Mouse (Mus musculus) A20 (cell line): ENCODE measurements around the gene Acd.

ENCODE experiments used
- DNase-seq: peaks from one replicate; pipeline ENCODE4 v3.0.0-alpha.2; 2011; ENCODE audit warnings: low read depth, low spot score

The Acd gene

DNA sequence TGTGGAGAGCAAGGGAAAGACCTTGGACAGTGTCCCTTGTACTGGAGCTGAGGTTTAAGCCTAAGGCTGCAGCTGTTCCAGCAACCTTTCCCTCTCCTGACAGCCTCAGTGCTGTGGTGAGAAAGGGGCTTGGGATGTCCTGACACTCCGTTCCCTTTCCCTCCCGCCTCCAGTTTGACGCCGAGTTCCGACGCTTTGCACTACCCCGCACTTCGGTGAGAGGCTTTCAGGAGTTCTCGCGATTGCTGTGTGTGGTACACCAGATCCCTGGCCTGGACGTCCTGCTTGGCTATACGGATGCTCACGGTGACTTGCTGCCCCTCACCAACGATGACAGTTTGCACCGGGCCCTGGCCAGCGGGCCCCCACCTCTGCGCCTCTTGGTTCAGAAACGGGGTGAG, 1.1 kb upstream of the Acd start:
- no peak for DNase-seq

DNA sequence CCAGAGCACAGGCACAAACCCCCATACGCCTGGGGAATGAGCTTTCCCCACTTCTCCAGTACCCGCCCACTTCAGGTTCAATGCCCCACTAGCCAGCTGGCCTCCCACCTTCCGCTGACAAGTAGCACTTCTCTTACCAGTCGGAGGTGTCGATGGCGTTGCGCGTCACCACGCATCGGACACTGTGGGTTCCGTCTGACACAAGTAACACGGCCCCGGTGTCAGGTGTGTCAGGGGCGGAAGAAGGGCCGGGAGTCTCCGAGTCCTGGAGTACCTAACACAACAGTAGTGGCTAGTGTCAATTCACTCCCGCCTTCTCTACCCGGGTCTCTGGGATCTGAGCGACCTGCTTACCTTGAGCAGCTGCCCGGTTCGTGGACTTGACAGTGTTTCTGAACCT, 336 bp downstream of the Acd start:
- no peak for DNase-seq

DNA sequence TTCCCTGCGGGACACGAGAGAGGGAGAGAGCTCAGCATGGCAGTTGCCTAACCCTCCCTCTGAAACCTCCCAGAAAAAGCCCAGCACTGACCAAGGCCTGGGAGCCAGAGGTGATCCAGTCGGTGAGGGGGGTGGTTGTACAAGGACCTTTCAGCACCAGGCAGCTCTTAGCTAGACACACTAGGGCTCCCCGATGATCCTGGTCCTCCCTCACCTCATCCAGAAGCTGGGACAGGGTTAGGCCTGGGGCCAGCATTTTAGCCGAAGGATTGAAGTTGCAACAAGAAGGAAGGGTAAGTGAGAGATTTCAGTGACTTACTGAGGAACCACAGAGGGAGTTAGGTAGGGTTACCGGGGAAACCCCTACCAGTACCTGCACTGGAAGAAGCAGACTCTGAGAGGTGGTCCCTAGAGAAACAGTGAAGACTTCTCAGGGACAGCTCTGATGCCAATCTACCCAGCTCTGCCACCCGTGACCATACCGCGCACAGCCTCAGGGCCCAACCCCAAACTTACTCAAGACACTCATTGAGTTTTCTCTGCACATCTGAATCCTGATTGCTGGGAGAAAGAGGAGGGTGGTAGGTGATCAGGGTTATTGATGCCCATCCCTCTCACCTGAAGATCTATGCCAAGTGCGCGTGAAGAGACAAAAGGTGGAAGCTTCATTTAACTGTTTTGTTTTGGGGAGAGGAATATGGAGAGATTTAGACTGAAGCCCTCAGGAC, 1.2 kb downstream of the Acd start:
- DNase-seq = no peak

DNA sequence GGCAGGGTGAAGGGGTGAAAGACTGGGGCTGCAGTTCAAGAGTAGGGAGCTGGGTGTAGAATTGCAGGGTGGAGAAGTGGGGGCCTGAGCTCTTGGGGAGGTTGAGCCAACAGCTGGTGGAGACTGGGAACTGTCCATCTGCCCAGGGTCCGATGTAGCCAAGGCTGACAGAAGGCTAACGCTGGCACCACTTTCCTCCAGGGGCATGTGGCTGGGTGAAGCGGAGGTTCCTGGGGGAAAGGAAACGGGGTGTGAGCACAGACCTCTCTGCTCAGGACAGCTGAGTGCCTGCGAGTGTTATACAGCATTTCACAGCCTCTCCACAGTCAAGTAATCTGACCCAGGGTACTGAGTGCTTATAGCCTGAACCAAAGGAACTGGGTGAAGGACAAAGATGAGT, 2.2 kb downstream of the Acd start:
- no peak for DNase-seq

DNA sequence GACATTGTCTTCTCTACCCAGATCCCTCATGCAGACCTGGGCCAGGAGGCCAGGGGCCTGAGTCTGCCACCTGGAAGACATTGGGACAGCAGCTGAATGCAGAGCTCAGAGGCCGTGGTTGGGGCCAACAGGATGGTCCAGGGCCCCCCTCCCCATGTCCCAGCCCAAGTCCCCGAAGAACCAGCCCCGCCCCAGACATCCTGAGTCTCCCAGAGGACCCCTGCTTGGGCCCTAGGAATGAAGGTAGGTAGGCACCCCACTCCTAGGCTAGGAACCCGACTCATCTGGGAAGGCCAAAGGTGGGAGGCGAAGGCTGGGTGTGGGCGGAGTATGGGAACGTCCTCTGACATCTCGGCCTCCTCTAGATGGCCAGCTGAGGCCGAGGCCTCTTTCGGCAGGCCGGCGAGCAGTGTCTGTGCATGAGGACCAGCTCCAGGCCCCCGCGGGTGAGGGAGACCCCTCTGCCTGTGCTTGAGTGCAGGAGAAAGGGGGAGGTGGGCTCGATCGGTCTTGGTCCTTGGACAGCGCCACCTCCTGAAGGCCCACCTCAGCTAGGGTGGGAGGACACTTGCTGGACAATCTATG, 3.6 kb downstream of the Acd start:
- no peak for DNase-seq

DNA sequence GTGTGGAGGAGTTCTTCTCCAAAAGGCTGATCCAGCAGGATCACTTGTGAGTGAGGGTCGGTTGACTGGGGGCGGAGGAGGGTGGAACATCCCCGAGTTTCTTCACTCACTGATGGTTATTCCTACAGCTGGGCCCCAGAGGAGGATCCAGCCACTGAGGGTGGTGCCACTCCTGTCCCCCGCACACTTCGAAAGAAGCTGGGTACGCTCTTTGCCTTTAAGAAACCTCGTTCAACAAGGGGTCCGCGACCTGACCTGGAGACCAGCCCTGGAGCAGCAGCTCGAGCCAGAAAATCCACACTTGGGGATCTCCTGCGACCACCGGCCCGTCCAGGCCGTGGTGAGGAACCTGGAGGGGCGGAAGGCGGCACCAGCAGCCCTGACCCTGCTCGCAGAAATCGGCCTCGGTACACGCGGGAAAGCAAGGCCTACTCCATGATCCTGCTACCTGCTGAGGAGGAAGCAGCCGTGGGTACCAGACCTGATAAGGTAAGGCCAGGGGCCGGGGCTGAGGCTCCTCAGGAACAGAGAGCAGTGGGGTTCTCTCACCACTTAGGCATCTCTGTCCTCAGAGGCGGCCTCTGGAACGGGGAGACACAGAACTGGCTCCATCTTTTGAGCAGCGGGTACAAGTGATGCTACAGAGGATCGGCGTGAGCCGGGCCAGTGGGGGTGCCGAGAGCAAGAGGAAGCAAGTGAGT, 5.7 kb downstream of the Acd start:
- no peak for DNase-seq

DNA sequence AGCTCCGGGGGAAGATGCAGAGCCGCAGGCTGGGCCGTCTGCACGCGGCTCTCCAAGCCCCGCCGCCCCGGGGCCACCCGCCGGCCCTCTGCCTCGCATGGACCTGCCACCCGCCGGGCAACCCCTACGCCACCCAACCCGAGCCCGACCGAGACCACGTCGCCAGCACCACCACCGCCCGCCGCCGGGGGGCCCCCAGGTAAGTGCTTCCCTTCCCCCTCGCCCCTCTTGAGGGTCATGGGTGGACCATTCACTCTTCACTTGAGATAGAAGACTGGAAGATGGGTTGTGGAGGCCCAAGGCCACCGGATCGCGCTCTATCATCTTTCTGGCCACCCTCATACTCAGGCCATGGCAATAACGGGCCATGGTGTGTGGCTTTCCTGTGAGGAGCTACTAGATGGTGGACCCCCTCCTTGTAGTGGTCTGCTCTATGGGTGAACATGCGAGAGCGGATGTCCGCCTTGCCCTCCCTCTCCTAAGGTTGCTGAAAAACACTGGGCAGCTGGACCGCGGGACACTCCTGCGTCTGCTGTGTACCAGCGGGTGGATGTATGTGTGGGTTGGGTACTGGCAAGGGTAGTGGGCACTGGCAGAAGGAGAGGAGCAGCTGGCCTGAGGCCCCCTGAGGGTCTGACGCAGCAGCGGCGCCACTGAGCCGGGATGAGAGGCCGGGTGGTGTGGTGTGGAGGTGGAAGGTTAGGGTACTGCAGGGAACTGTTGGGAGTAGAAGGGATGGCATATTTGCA, 6.7 kb downstream of the Acd start:
- DNase-seq = no peak

DNA sequence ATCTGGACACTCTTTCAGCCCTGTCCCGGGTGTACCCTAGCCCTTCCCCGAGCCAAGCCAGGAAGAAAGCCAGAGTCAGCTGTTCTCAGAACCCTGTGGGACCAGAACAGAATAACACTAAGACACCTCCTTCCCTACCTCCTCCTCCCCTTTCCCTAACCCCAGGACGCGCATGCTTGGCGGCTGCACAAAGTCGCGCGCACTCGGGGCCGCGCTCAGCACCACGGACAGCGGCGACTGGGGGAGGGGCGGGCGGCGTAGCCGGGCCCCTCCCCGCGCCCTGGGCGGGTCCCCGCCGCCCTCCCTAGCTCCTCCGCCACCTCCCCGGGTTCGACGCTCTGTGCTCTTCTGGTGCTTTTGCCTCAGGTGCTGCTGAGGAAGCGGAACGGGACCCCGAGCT, 7.3 kb downstream of the Acd start:
- no peak for DNase-seq

DNA sequence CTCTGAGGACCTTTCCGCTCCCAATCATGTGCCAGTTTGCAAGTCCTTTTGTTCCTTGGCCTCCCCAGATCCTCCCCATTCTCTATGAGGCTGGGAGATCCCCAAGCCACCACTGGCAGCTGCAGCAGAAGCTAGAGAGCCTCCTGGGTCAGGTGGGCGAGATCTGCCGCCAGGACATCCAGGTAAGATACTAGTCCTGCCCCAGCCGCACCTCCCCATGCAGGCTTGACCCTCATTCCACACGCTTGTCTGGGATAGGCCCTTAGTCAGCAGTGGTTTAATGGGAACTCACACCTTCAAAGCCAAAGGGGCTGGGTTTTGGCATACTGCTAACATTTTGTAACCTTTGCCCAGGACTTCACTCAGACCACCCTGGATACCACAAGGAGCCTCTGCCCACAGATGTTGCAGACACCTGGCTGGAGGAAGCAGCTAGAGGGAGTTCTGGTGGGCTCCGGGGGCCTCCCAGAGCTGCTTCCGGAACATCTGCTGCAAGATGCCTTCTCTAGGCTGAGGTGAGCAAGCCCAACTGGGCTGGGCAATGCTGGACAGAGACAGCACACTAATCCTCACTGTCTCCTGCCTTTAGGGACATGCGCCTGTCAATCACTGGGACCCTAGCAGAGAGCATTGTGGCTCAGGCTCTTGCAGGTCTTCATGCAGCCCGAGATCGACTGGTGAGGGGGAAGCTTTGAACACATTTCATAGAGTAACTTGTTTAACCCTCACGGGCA, 8.3 kb downstream of the Acd start:
- DNase-seq = no peak

DNA sequence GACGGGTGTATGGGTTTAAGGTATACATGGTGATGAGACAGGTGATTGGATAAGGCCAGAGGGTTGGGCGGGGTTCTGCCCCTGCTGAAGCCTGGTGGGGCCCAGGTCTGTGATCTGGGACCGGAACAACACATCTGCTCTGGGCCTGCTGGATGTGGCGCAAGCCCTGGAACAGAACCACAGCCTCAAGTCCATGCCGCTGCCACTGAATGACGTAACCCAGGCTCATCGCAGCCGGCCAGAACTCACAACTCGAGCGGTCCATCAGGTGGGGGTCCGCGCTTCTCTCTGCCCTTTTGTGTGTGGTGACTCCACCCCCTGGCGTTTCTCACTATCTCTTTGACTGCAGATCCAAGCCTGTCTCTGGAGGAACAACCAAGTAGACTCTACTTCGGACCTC, 9.9 kb downstream of the Acd start:
- no peak for DNase-seq

DNA sequence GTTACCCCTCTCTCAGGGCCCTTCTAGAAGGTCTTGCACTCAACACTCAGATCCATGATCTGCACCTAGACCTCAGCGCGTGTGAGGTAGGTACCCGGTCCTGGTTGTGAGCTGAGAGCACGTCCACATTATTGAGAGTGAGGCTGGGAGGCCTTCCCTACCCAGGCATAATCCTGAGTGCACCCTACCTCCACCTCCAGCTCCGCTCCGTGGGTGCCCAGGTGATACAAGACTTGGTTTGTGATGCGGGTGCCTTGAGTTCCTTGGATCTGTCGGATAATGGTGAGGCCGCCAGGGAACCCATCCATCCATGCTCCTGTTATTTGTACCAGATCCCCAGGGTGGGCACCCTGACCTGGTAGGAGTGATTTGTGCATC, 10.9 kb downstream of the Acd start:
- no peak for DNase-seq

DNA sequence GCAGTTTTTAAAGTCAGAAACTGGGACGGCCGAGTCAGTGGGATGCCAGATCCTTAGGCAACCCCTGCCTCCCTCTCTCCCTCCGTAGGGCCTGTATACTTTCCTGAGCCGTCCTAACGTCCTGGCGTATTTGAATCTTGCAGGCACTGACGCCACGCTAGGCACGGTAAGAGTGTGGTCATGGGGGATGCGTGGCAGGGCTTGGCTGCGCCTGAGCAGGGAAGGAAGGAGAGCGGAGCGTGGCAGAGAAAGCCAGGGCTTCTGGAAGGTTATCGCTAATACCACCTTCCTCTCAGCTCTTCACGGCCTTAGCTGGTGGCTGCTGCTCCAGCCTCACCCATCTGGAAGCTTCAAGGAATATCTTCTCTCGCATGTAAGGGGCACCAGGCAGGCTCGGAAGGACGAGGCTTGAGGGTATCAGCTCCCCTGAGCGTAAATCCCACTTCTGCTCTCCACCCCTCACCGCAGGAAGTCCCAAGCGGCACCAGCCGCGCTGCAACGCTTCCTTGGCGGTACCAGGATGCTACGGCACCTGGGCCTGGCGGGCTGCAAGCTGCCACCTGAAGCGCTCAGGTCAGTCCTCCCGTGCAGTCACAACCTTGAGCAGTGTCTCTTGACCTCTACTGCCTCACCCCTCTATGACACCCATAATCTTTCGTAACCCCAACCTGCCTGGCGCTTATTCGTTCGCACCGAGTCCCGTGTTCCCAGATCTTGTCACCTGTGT, 11.5 kb downstream of the Acd start:
- no peak for DNase-seq

DNA sequence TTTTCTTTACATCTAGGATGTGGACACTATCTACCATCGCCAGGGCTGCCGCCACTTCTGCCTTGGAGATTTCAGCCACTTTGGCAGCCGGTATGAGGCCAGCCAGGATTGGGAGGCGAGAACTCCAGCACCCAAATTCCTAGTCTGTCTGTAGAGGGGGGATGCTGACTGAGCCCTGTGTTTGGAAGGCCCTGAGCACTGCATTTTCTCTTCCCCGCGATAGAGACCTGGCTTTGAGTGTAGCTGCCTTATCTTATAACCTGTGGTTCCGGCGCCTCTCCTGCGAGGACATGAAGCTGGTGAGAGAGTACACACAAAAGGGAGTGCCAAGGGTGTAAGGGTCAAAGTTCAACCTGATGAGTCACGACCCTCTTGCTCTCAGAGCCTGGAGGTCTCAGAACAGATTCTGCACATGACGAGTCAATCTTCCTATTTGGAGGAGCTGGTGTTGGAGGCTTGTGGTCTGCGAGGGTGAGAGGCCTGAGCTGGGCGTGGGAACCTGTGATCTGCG, 12.6 kb downstream of the Acd start:
- DNase-seq = no peak

DNA sequence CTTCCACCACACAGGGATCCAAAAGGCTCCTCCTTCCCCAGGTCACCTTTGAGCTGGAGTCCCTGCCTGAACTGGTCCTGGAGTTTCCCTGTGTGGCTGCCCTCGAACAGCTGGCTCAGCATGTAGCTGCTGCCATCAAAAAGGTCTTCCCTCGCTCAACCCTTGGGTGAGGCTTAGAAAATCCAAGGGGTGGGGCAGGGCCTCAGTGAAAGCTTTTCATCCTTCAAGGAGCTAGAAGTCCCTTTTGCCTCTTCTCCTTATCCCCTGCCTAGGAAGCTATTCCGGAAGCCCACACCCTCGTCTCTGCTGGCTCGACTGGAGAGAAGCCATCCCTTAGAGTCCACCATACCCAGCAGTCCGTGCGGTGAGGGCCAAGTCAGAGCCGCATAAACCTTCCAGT, 13.4 kb downstream of the Acd start:
- DNase-seq = no peak

DNA sequence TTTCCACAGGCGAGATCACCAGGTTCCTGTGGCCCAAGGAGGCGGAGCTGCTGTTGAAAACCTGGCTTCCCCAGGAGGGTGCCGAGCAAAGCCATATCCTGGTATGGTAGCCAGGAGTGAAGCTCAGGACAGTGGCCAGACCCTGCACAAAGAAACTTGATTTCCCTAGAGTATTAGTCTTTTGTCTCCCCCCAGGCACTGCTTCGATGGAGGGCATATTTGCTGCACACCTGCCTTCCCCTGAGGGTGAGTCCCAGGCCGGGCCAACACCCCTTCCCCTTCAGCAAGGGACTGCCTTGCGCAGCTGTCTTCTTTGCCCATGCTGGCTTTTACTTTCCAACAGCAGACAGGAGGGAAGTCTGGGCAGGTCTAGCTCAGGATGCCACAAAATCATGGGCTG, 14.4 kb downstream of the Acd start:
- DNase-seq = peak; percentile 69

DNA sequence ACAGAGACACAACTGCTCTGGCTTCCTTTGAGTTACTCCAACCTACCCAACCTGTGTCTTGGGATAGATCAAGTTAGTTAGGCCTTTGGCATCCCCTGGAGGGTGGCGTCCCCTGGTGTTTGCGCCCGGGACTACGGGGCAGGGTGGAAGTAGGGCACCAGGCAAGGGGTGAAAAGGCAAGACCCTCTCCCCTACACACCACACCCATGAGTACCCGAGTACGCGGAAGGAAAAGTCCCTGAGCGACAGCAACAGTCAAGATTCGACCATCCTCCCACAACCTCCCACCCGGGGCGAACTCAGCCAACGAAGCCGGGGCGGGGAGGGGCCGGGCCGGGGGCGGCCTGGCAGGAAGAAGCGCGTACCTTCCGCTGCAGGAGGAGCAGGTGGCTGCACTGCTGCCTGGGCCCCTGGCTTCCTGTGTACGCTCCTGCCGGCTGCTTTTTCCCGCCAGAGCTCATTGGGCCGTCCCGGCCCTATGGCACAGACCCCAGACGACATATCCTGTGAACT, 15.1 kb downstream of the Acd start, which contains the start of gene Carmil2:
TSS of gene Carmil2 (plus strand) at position 479 of the 513 bp plus-strand sequence.
- peak; percentile 92 for DNase-seq

DNA sequence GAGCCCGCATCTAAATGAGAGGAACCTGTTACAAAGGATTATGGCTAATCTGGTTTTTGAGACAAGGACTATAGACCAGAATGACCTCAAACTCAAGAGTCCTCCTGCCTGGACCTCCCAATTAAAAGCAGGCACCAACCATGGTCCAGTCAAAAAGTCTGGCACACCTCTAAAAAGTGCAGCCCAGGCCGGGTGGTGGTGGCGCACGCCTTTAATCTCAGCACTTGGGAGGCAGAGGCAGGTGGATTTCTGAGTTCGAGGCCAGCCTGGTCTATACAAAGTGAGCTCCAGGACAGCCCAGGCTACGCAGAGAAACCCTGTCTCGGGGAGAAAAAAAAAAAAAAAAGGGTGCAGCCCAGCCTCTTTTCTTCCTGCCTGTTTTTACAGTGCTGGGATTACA, 15.6 kb downstream of the Acd start:
- no peak for DNase-seq

DNA sequence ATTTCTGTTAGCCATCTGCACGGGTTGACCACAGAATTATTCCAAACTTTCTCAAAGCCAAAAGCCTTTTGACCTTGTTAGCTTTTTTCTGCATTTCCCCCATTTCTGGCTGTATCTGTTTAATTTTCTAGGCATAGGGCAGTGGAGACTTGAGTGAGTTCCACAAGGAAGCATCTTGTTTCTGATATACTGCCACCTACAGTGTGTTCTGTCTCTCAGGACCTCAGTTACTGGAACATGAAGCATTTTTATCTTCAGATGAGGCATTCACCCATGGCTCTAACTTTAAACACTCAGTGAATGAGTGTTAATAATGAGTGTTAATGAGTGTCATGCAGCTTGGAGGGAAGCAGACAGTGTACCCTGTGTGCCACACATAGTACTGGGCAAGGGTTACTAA, 23.0 kb downstream of the Acd start:
- no peak for DNase-seq

DNA sequence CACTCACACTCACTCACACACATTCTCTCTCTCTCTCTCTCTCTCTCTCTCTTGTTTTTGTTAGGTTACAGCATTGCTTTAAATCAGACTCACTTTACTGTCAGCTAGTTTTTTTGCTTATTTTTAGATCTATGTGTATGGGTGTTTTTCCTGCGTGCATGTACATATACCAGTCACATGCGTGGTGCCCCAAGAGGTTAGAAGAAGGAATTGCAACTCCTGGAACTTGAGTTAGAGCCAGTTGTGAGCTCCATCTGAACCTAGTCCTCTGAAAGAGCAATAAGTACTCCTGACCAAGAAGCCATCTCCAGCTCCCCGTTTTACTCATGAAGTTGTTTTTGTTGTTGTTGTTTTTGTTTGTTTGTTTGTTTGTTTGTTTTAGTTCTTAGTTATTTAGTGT, 39.7 kb downstream of the Acd start:
- DNase-seq = peak; percentile 51

DNA sequence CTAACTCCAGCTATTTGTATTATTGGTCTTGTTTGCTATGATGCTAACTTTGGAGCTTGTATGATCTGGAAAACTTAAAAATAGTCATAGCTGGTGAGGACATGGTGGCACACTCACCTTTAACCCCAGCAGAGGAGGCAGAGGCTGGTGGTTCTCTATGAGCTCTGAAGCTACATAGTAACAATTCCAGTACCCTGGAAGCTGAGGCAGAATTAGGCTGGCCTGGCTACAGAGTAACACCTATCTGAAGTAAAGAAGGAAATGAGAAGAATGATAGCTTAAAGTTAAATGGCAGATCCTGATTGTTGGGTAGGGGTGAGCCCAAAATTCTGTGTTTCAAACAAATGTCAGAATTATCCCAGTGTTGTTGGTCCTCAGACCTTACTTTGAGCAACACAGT, 43.3 kb downstream of the Acd start:
- DNase-seq = no peak

DNA sequence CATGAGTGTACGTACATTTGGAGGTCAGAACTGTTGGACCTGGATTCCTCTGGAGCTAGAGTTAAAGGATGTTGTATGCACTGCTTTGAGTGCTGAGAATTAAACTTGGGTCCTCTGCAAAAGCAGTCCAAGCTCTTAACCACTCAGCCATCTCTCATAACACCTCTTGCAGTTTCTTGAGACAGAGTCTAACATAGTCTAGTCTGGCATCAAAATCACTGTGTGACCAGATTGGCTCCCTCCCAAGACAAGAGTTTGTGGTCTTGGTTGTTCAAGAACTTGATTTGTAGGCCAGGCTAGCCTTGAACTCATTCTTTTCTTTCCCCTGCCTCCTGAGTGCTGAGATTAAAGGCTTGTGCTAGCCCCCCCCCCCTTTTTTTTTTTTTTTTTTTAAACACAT, 52.0 kb downstream of the Acd start:
- DNase-seq = no peak
